Mouse (Mus musculus) lung, embryonic 16.5 days (tissue): Measurements from ENCODE around the gene Scel. TPM values are rescaled to one million over a fixed set of nuclear protein-coding genes. Genes with fewer than 3 reads are reported as not detected.

Experiments
- microRNA-seq: library from miRNA; unstranded; fragments of <30 nt; microRNA quantifications from one replicate; pipeline ENCODE4, GENCODE M21; 2016
- polyA plus RNA-seq: library from polyadenylated mRNA; unstranded; fragments of >200 nt; fragmentation: Nextera tagmentation; extraction: Ambion mirVana; gene quantifications from 2 replicates; pipeline ENCODE4 v1.2.1, GENCODE M21; 2015

Scel gene
- polyA plus RNA-seq, 1 experiment from 2014 or later = 1.7 TPM

Small RNA genes lying within 50 kb of the gene (microRNA-seq; reads per million reads assigned to microRNA genes)
- not detected for gene Gm22877

Other genes starting within 250 kb of the Scel start
- 14.5 and 14.9 TPM in 2 replicates for gene Mycbp2, start 166.5 kb upstream of the Scel start, polyA plus RNA-seq
- 0.58 and 0.89 TPM in 2 replicates for gene Slain1, start 136.9 kb downstream of the Scel start, polyA plus RNA-seq